Mouse (Mus musculus) layer of hippocampus, adult 9-10 months (tissue): Measurements from ENCODE around the gene Themis2.
"Not testable (repeated sequence)": the region's sequence is repeated elsewhere in the genome, so short reads cannot be mapped to it uniquely, and the experiment has no call there.

Experiments
- DNase-seq: peaks from one replicate; pipeline ENCODE4 v3.0.0; 2022; ENCODE audit warnings: low spot score

Gene Themis2

GRCm38 (mm10) chr4:132799845-132800244 lies 3.7 kb upstream of the Themis2 start:
- DNase-seq, result no peak

- not testable (repeated sequence) for DNase-seq
Measured at GRCm38 (mm10) chr4:132798666-132799065, 2.5 kb upstream of the Themis2 start.

- no peak for DNase-seq
Measured at GRCm38 (mm10) chr4:132798028-132798427, 1.8 kb upstream of the Themis2 start.

GRCm38 (mm10) chr4:132797461-132797860 lies 1.3 kb upstream of the Themis2 start:
- no peak for DNase-seq

GRCm38 (mm10) chr4:132795171-132795570 lies 1.0 kb downstream of the Themis2 start:
- DNase-seq, result no peak

- no peak for DNase-seq
Measured at GRCm38 (mm10) chr4:132794760-132795159, 1.4 kb downstream of the Themis2 start.

GRCm38 (mm10) chr4:132794028-132794427 lies 2.2 kb downstream of the Themis2 start:
- no peak for DNase-seq

- not testable (repeated sequence) for DNase-seq
Measured at GRCm38 (mm10) chr4:132793322-132794004, 2.7 kb downstream of the Themis2 start.

GRCm38 (mm10) chr4:132789731-132790130 lies 6.5 kb downstream of the Themis2 start:
- no peak for DNase-seq

GRCm38 (mm10) chr4:132785228-132785627 lies 11.0 kb downstream of the Themis2 start:
- no peak for DNase-seq

GRCm38 (mm10) chr4:132783732-132784131 lies 12.5 kb downstream of the Themis2 start:
- DNase-seq, result no peak

- no peak for DNase-seq
Measured at GRCm38 (mm10) chr4:132780288-132780687, 15.9 kb downstream of the Themis2 start.

- DNase-seq, result no peak
Measured at GRCm38 (mm10) chr4:132778562-132779201, 17.5 kb downstream of the Themis2 start.

GRCm38 (mm10) chr4:132776764-132777163 lies 19.4 kb downstream of the Themis2 start:
- peak; percentile 68 for DNase-seq

GRCm38 (mm10) chr4:132774905-132775304 lies 21.3 kb downstream of the Themis2 start:
- no peak for DNase-seq

- DNase-seq, result no peak
Measured at GRCm38 (mm10) chr4:132771776-132772175, 24.4 kb downstream of the Themis2 start.

- DNase-seq, result peak; percentile 99
Measured at GRCm38 (mm10) chr4:132767914-132768876, 28.0 kb downstream of the Themis2 start, which contains the start of gene Rpa2. Rpa2 (plus strand) TSS chr4:132768332.

GRCm38 (mm10) chr4:132763125-132763524 lies 33.1 kb downstream of the Themis2 start:
- not testable (repeated sequence) for DNase-seq

- no peak for DNase-seq
Measured at GRCm38 (mm10) chr4:132762602-132763001, 33.6 kb downstream of the Themis2 start.

- no peak for DNase-seq
Measured at GRCm38 (mm10) chr4:132760296-132760695, 35.9 kb downstream of the Themis2 start.

- no peak for DNase-seq
Measured at GRCm38 (mm10) chr4:132757633-132758351, 38.4 kb downstream of the Themis2 start.

GRCm38 (mm10) chr4:132756974-132757373 lies 39.2 kb downstream of the Themis2 start, which contains the start of gene Smpdl3b:
Smpdl3b (minus strand) TSS chr4:132757252.
- DNase-seq, result no peak
